Mouse (Mus musculus): ENCODE data around the gene Olfr353.

- TF ChIP-seq ZC3H11A (IDR thresholded peaks at IDR 0.05; ENCODE audit: low read depth, low read length), result no peak
- TF ChIP-seq MAFK (IDR thresholded peaks at IDR 0.05; ENCODE audit: borderline replicate concordance, low read depth, low read length), result no peak
- TF ChIP-seq KAT2A (conservative IDR thresholded peaks at IDR 0.05; ENCODE audit: low read depth, low read length), result no peak
- no peak for TF ChIP-seq CTCF (IDR thresholded peaks at IDR 0.05 in 2 of 3, conservative IDR thresholded peaks at IDR 0.05 in 1 of 3; ENCODE audit: control insufficient read depth in 1 of 3, insufficient read depth in 1 of 3, low read depth in 2 of 3, low read length in 3 of 3, poor library complexity in 1 of 3, severe bottlenecking in 1 of 3)
- TF ChIP-seq POLR2A (IDR thresholded peaks at IDR 0.05; ENCODE audit: control insufficient read depth in 1 of 2, insufficient read depth in 1 of 2, low read depth in 1 of 2, low read length in 2 of 2, poor library complexity in 1 of 2), result no peak
- TF ChIP-seq POLR2AphosphoS5 (IDR thresholded peaks at IDR 0.05; ENCODE audit: borderline replicate concordance, low read depth, low read length), result no peak
- TF ChIP-seq MAZ (IDR thresholded peaks at IDR 0.05; ENCODE audit: low read depth, low read length), result no peak
- no peak for TF ChIP-seq TBP (IDR thresholded peaks at IDR 0.05; ENCODE audit: low read depth, low read length)
- no peak for TF ChIP-seq CHD1 (IDR thresholded peaks at IDR 0.05; ENCODE audit: low read depth, low read length)
- TF ChIP-seq TCF12 (IDR thresholded peaks at IDR 0.05; ENCODE audit: low read depth, low read length), result no peak
- TF ChIP-seq E2F4 (IDR thresholded peaks at IDR 0.05; ENCODE audit: borderline replicate concordance, low read depth, low read length), result no peak
- TF ChIP-seq SIN3A (IDR thresholded peaks at IDR 0.05; ENCODE audit: low read length), result no peak
- TF ChIP-seq SMC3 (IDR thresholded peaks at IDR 0.05; ENCODE audit: low read depth, low read length), result no peak
- TF ChIP-seq CHD2 (IDR thresholded peaks at IDR 0.05; ENCODE audit: low read length), result no peak
These were observed at the start of gene Olfr353 for GRCm38 (mm10) chr2:36892836-36893235.

Measured in MEL (cell line).